Mouse (Mus musculus) neutrophil, adult 5-6 weeks (primary cell): ENCODE results near the gene Swap70. TPM values are rescaled to one million over a fixed set of nuclear protein-coding genes. Genes with fewer than 3 reads are reported as not detected.

Experiments used
- ATAC-seq: fragments of 151-379, 151-347 bp; 2 replicates; pipeline ENCODE4 v1.8.0; 2017; ENCODE audit warnings: mild to moderate bottlenecking, moderate TSS enrichment; ENCODE audit not compliant: insufficient number of reproducible peaks, poor library complexity, low FRiP score, severe bottlenecking; ENCODE audit errors: extremely low read depth
- total RNA-seq: library from RNA; stranded (forward); fragments of 200-1000 nt; gene quantifications from 2 replicates; pipeline ENCODE4 v1.2.3, GENCODE M21; 2017

Swap70 gene
- total RNA-seq, 1 experiment from 2014 or later: 346 TPM

- ATAC-seq: no peak
These were observed 66.7 kb downstream of the Swap70 start for GRCm38 (mm10) chr7:110288191-110288604.

- no peak for ATAC-seq
These were observed 67.2 kb downstream of the Swap70 start for GRCm38 (mm10) chr7:110288731-110289191.

- no peak for ATAC-seq
These were observed 68.1 kb downstream of the Swap70 start for GRCm38 (mm10) chr7:110289647-110290046.

GRCm38 (mm10) chr7:110296889-110297603 is 75.5 kb downstream of the Swap70 start:
- no peak for ATAC-seq

- ATAC-seq: no peak
These were observed 76.1 kb downstream of the Swap70 start for GRCm38 (mm10) chr7:110297611-110298010.

GRCm38 (mm10) chr7:110298090-110298489 is 76.6 kb downstream of the Swap70 start:
- no peak for ATAC-seq

GRCm38 (mm10) chr7:110298739-110299410 is 77.4 kb downstream of the Swap70 start:
- ATAC-seq: no peak

GRCm38 (mm10) chr7:110302886-110303285 is 81.4 kb downstream of the Swap70 start:
- no peak for ATAC-seq

- ATAC-seq: no peak
These were observed 84.0 kb downstream of the Swap70 start for GRCm38 (mm10) chr7:110305486-110305885.

GRCm38 (mm10) chr7:110306281-110306680 is 84.8 kb downstream of the Swap70 start:
- no peak for ATAC-seq

GRCm38 (mm10) chr7:110307741-110308140 is 86.2 kb downstream of the Swap70 start:
- no peak for ATAC-seq

GRCm38 (mm10) chr7:110309246-110309645 is 87.7 kb downstream of the Swap70 start:
- no peak for ATAC-seq

- ATAC-seq: peak; percentile 53
These were observed 92.0 kb downstream of the Swap70 start for GRCm38 (mm10) chr7:110313392-110314055.

- no peak for ATAC-seq
These were observed 92.9 kb downstream of the Swap70 start for GRCm38 (mm10) chr7:110314401-110314890.

GRCm38 (mm10) chr7:110315352-110315751 is 93.8 kb downstream of the Swap70 start:
- ATAC-seq: no peak

- ATAC-seq: no peak
These were observed 95.9 kb downstream of the Swap70 start for GRCm38 (mm10) chr7:110317412-110317811.

- ATAC-seq: no peak
These were observed 97.5 kb downstream of the Swap70 start for GRCm38 (mm10) chr7:110318971-110319519.

GRCm38 (mm10) chr7:110321106-110321505 is 99.6 kb downstream of the Swap70 start:
- no peak for ATAC-seq

GRCm38 (mm10) chr7:110324852-110325251 is 103.3 kb downstream of the Swap70 start:
- ATAC-seq: no peak
